ENCODE assay signal across 28 mouse cellular contexts in genomic region chr12:112345797-112346196, GRCm38 (mm10).
DNase-seq lines count a peak whose midpoint lies in the region; ATAC-seq and TF ChIP-seq lines count a peak whose summit lies in the region.
"Had no signal": no experiment of that assay in that cellular context is flagged by ENCODE, and none has a peak within 500 bp of the region (broad histone marks: within the 10 kb centered on the region; RNA-seq: fewer than 3 reads in every experiment).

No protein-coding gene starts in this region.

- intact Hi-C loops in heart, adult 2 months (cut with DNase I), result loop anchor here (5.0 kb wide), 1 partner anchor 198 kb away; the partner anchor contains the start of gene Kif26a

- no peaks in the 10 kb centered on the region for H3K36me3 ChIP-seq in heart, adult 2 months (ENCODE audit: control insufficient read depth, insufficient read depth, low read length)
- no peaks in the 10 kb centered on the region for H3K36me3 ChIP-seq in heart, embryonic 11.5 days (ENCODE audit: control insufficient read depth, insufficient read depth, low read length)
- no peaks in the 10 kb centered on the region for H3K36me3 ChIP-seq in heart, embryonic 16.5 days (ENCODE audit: control insufficient read depth, insufficient read depth)
- no peaks in the 10 kb centered on the region for H3K36me3 ChIP-seq in forebrain, embryonic 13.5 days (ENCODE audit: poor library complexity, severe bottlenecking)
- H3K36me3 ChIP-seq: forebrain, embryonic 12.5 days; kidney, embryonic 15.5 days; limb, embryonic 12.5 days; liver, embryonic 15.5 days; midbrain, embryonic 10.5 days; midbrain, embryonic 15.5 days had no signal

- H3K27me3 ChIP-seq in heart, adult 2 months (ENCODE audit: control insufficient read depth, insufficient read depth, low read length), result no peaks in the 10 kb centered on the region
- 0 out of 2 replicates have a peak, but pooled peaks cover under 1% of the 10 kb centered on the region for H3K27me3 ChIP-seq in heart, embryonic 11.5 days (ENCODE audit: control insufficient read depth, insufficient read depth, low read length)
- 0 out of 2 replicates have a peak, but pooled peaks cover 2% of the 10 kb centered on the region for H3K27me3 ChIP-seq in heart, embryonic 16.5 days (ENCODE audit: control insufficient read depth, insufficient read depth, low read length)
- no peaks in the 10 kb centered on the region for H3K27me3 ChIP-seq in forebrain, embryonic 13.5 days
- H3K27me3 ChIP-seq: forebrain, embryonic 12.5 days; liver, embryonic 15.5 days; midbrain, embryonic 15.5 days had no signal

- no peak for TF ChIP-seq POLR2A in heart, adult 2 months (IDR thresholded peaks at IDR 0.05; ENCODE audit: insufficient read depth, low read depth, low read length)

- peak in 1 of 2 experiments; percentile 49 for DNase-seq in heart, adult 2 months
- peak; percentile 44 to 70 for DNase-seq in heart, adult 9 months (ENCODE audit: low spot score in 2 of 2)
- peak; percentile 42 for DNase-seq in heart, postnatal 4 days
- no peak for DNase-seq in adrenal gland, postnatal 10 days
- DNase-seq: adrenal gland, postnatal 25 days; B cell, adult 2 months; cerebellum, adult 18-20 months; gastrocnemius, postnatal 36 days; kidney, adult 11 months; kidney, postnatal 36 days; lung, embryonic 14.5 days; right cerebral cortex, postnatal 25 days; spleen, adult 18-20 months; thymus, postnatal 14 days had no signal

- ATAC-seq in heart, embryonic 11.5 days (replicated peaks; ENCODE audit: insufficient number of reproducible peaks, low FRiP score, low TSS enrichment), result no peak
- no peak; the same call in 1 of the 2 replicates for ATAC-seq in heart, embryonic 16.5 days (replicated peaks; ENCODE audit: extremely low read depth, insufficient read depth, low FRiP score)
- ATAC-seq in forebrain, embryonic 13.5 days, result no peak
- ATAC-seq: inflammation-experienced regulatory T-cells, adult 6 months; midbrain, embryonic 15.5 days had no signal

- H3K79me2 ChIP-seq in heart, adult 2 months (replicated peaks; ENCODE audit: control insufficient read depth, insufficient read depth, low read length), result no peaks in the 10 kb centered on the region

- peak overlapping the region; percentile 72 for H3K27ac ChIP-seq in heart, adult 2 months
- H3K27ac ChIP-seq in heart, embryonic 11.5 days (ENCODE audit: low read depth, low read length), result no peak overlapping the region
- peak overlapping the region; percentile 52 for H3K27ac ChIP-seq in heart, embryonic 16.5 days (ENCODE audit: low read length)
- no peak overlapping the region for H3K27ac ChIP-seq in forebrain, embryonic 13.5 days
- H3K27ac ChIP-seq: forebrain, embryonic 12.5 days; hindbrain, embryonic 14.5 days; layer of hippocampus, adult 2 months; left cerebral cortex, adult 2 months; limb, embryonic 12.5 days; liver, embryonic 15.5 days; midbrain, embryonic 10.5 days; midbrain, embryonic 15.5 days had no signal

- no peak overlapping the region for H3K4me3 ChIP-seq in heart, adult 2 months
- H3K4me3 ChIP-seq in heart, embryonic 11.5 days (ENCODE audit: low read depth, low read length), result no peak overlapping the region
- H3K4me3 ChIP-seq in heart, embryonic 16.5 days (ENCODE audit: low read length), result no peak overlapping the region
- H3K4me3 ChIP-seq in forebrain, embryonic 13.5 days, result no peak overlapping the region
- H3K4me3 ChIP-seq: erythroblast, embryonic 14.5 days; forebrain, embryonic 12.5 days; kidney, embryonic 15.5 days; layer of hippocampus, adult 2 months; left cerebral cortex, adult 2 months; limb, embryonic 12.5 days; liver, embryonic 15.5 days; midbrain, embryonic 10.5 days; midbrain, embryonic 15.5 days had no signal

- TF ChIP-seq EP300 in heart, adult 2 months (IDR thresholded peaks at IDR 0.05; ENCODE audit: insufficient read depth, low read depth, low read length), result 0 out of 2 replicates have a peak, but pooled peaks have one; percentile 34

- peaks cover 15% of the 10 kb centered on the region for H3K4me1 ChIP-seq in heart, adult 2 months (ENCODE audit: control insufficient read depth, insufficient read depth, low read length)
- peaks cover 20% of the 10 kb centered on the region for H3K4me1 ChIP-seq in heart, embryonic 11.5 days (ENCODE audit: control insufficient read depth, insufficient read depth, low read length)
- peaks cover 21% of the 10 kb centered on the region for H3K4me1 ChIP-seq in heart, embryonic 16.5 days (ENCODE audit: control insufficient read depth, insufficient read depth, low read length)
- peaks cover 18% of the 10 kb centered on the region for H3K4me1 ChIP-seq in forebrain, embryonic 13.5 days
- H3K4me1 ChIP-seq: liver, embryonic 15.5 days had no signal

- 17% methylated on average over 5 of the region's 5 CpGs for WGBS in heart, adult 2 months
- 63% methylated on average over 5 of the region's 5 CpGs for WGBS in heart, embryonic 11.5 days (ENCODE audit: insufficient replicate concordance)
- WGBS in heart, embryonic 16.5 days, result 30% methylated on average over 5 of the region's 5 CpGs
- 87% methylated on average over 5 of the region's 5 CpGs for WGBS in forebrain, embryonic 13.5 days

- no peaks in the 10 kb centered on the region for H3K9me3 ChIP-seq in heart, embryonic 11.5 days (replicated peaks; ENCODE audit: control insufficient read depth, low read length)
- H3K9me3 ChIP-seq in heart, embryonic 16.5 days (replicated peaks; ENCODE audit: control insufficient read depth, low read length), result no peaks in the 10 kb centered on the region
- H3K9me3 ChIP-seq in forebrain, embryonic 13.5 days (replicated peaks), result no peaks in the 10 kb centered on the region
- H3K9me3 ChIP-seq: liver, embryonic 15.5 days; midbrain, embryonic 15.5 days had no signal

- TF ChIP-seq CTCF in heart, adult 2 months (IDR thresholded peaks at IDR 0.05), result 0 out of 2 replicates have a peak, but pooled peaks have one; percentile 17

- no peak overlapping the region for H3K9ac ChIP-seq in heart, adult 2 months (ENCODE audit: low read depth, low read length)
- no peak overlapping the region for H3K9ac ChIP-seq in heart, embryonic 11.5 days (ENCODE audit: low read depth, low read length)
- H3K9ac ChIP-seq in heart, embryonic 16.5 days (ENCODE audit: low read length), result no peak overlapping the region
- H3K9ac ChIP-seq in forebrain, embryonic 13.5 days, result no peak overlapping the region
- H3K9ac ChIP-seq: forebrain, embryonic 12.5 days; hindbrain, embryonic 14.5 days; kidney, embryonic 15.5 days; limb, embryonic 12.5 days; liver, embryonic 15.5 days; lung, embryonic 14.5 days; midbrain, embryonic 15.5 days had no signal

- H3K4me2 ChIP-seq in heart, embryonic 11.5 days, result no peak overlapping the region
- H3K4me2 ChIP-seq in heart, embryonic 16.5 days (ENCODE audit: low read depth, low read length), result no peak overlapping the region
- H3K4me2 ChIP-seq in forebrain, embryonic 13.5 days, result no peak overlapping the region
- H3K4me2 ChIP-seq: forebrain, embryonic 12.5 days; hindbrain, embryonic 14.5 days; kidney, embryonic 15.5 days; limb, embryonic 12.5 days; liver, embryonic 15.5 days; lung, embryonic 14.5 days; midbrain, embryonic 15.5 days had no signal

Comparison
In these comparisons a context has a peak if more than half of its experiments do, and no peak if none do; other contexts are left out.
1. H3K27ac ChIP-seq: peak in heart, adult 2 months (single experiment) and heart, embryonic 16.5 days (single experiment); none in heart, embryonic 11.5 days (single experiment) and forebrain, embryonic 13.5 days (single experiment).